Mouse (Mus musculus) midbrain, embryonic 16.5 days (tissue): Measurements from ENCODE around the gene Prss16. TPM values are rescaled to one million over a fixed set of nuclear protein-coding genes. Genes with fewer than 3 reads are reported as not detected.

Experiments used
- ATAC-seq: fragments of 200-750 bp; cut with Nextera tagmentation; 2 replicates; pipeline ENCODE4 v1.8.0; 2017; ENCODE audit warnings: moderate TSS enrichment
- H3K27ac ChIP-seq: fragments of 300-500 bp; sonication (generic); 2 replicates; pipeline ENCODE4 v1.5.1; 2014; ENCODE audit warnings: mild to moderate bottlenecking, low read length, mixed read lengths
- H3K27me3 ChIP-seq: fragments of 300-500 bp; sonication (generic); 2 replicates; pipeline ENCODE4 v1.6.1; 2014; ENCODE audit warnings: low read depth, low read length, mixed read lengths; ENCODE audit not compliant: control insufficient read depth, insufficient read depth
- H3K36me3 ChIP-seq: fragments of 300-500 bp; sonication (generic); 2 replicates; pipeline ENCODE4 v1.6.1; 2014; ENCODE audit warnings: mild to moderate bottlenecking, low read length, moderate library complexity, mixed read lengths; ENCODE audit not compliant: control insufficient read depth, insufficient read depth
- H3K4me1 ChIP-seq: fragments of 300-500 bp; sonication (generic); 2 replicates; pipeline ENCODE4 v1.6.1; 2014; ENCODE audit warnings: mild to moderate bottlenecking, low read length, mixed read lengths; ENCODE audit not compliant: control insufficient read depth, insufficient read depth
- H3K4me2 ChIP-seq: fragments of 300-500 bp; sonication (generic); 2 replicates; pipeline ENCODE4 v1.6.1; 2014; ENCODE audit warnings: mild to moderate bottlenecking, low read length, mixed read lengths
- H3K4me3 ChIP-seq: fragments of 300-500 bp; sonication (generic); 2 replicates; pipeline ENCODE4 v1.5.1; 2014; ENCODE audit warnings: low read depth, mild to moderate bottlenecking, low read length, moderate library complexity, mixed read lengths
- H3K9ac ChIP-seq: fragments of 300-500 bp; sonication (generic); 2 replicates; pipeline ENCODE4 v1.6.1; 2014; ENCODE audit warnings: low read depth, low read length, mixed read lengths
- H3K9me3 ChIP-seq: fragments of 300-500 bp; sonication (generic); replicated peaks from 2 replicates; pipeline ENCODE4 v1.6.1; 2014; ENCODE audit warnings: mild to moderate bottlenecking, low read length, mixed read lengths; ENCODE audit not compliant: control insufficient read depth, poor library complexity, severe bottlenecking
- WGBS: fragments of 180-500 bp; shearing (Covaris S2); extraction: QIAGEN DNeasy Blood & Tissue Kit; methylation state at CpG from one replicate; pipeline ENCODE4 v1.1.7; 2014; 5-methylcytosine and 5-hydroxymethylcytosine counted together
- polyA plus RNA-seq: library from polyadenylated mRNA; unstranded; fragments of >200 nt; fragmentation: Nextera tagmentation; extraction: Ambion mirVana; gene quantifications from 2 replicates; pipeline ENCODE4 v1.2.1, GENCODE M21; 2015

The Prss16 gene
- polyA plus RNA-seq, 1 experiment from 2014 or later: not detected

GRCm38 (mm10) chr13:21993957-21994738, 15.4 kb downstream of the Prss16 start:
- Histone ChIP-seq H3K9ac (no peak overlapping the region), H3K4me3 (no peak overlapping the region), H3K9me3 (0 out of 2 replicates have a peak, but pooled peaks cover 2% of the 10 kb centered on the region), H3K27ac (no peak overlapping the region), H3K4me2 (no peak overlapping the region), H3K27me3 (peaks cover 49% of the 10 kb centered on the region), H3K4me1 (no peaks in the 10 kb centered on the region), H3K36me3 (no peaks in the 10 kb centered on the region)
- 2% methylated on average over 22 of the region's 22 CpGs for WGBS
- no peak for ATAC-seq

GRCm38 (mm10) chr13:21992550-21992949, 17.0 kb downstream of the Prss16 start:
- Histone ChIP-seq H3K9ac (no peak overlapping the region), H3K4me3 (no peak overlapping the region), H3K27ac (no peak overlapping the region), H3K4me2 (no peak overlapping the region), H3K4me1 (no peaks in the 10 kb centered on the region), H3K36me3 (no peaks in the 10 kb centered on the region), H3K27me3 (peaks cover 34% of the 10 kb centered on the region), H3K9me3 (0 out of 2 replicates have a peak, but pooled peaks cover 2% of the 10 kb centered on the region)
- WGBS: 83% methylated on average over 5 of the region's 5 CpGs
- ATAC-seq: no peak

- peaks cover 52% of the 10 kb centered on the region for H3K27me3 ChIP-seq
- H3K4me2 ChIP-seq: no peak overlapping the region
- H3K9ac ChIP-seq: no peak overlapping the region
- peaks cover 7% of the 10 kb centered on the region; the same call in 1 of the 2 replicates for H3K4me1 ChIP-seq
- H3K9me3 ChIP-seq: no peaks in the 10 kb centered on the region
- no peak overlapping the region for H3K4me3 ChIP-seq
- H3K27ac ChIP-seq: no peak overlapping the region
- ATAC-seq: no peak
- H3K36me3 ChIP-seq: no peaks in the 10 kb centered on the region
- WGBS: 85% methylated on average over 2 of the region's 2 CpGs
These were observed 25.1 kb downstream of the Prss16 start for GRCm38 (mm10) chr13:21984486-21984885.

GRCm38 (mm10) chr13:21981803-21982193, 27.7 kb downstream of the Prss16 start:
- WGBS: 3% methylated on average over 17 of the region's 17 CpGs
- peaks cover 57% of the 10 kb centered on the region for H3K27me3 ChIP-seq
- H3K9me3 ChIP-seq: no peaks in the 10 kb centered on the region
- peak overlapping the region; percentile 75 for H3K9ac ChIP-seq
- H3K36me3 ChIP-seq: no peaks in the 10 kb centered on the region
- peak; percentile 16; the same call in 1 of the 2 replicates for ATAC-seq
- H3K4me2 ChIP-seq: peak overlapping the region; percentile 99
- H3K4me3 ChIP-seq: peak overlapping the region; percentile 64
- H3K4me1 ChIP-seq: peaks cover 7% of the 10 kb centered on the region; the same call in 1 of the 2 replicates
- no peak overlapping the region for H3K27ac ChIP-seq

- ATAC-seq: peak; percentile 76
- Histone ChIP-seq H3K9me3 (no peaks in the 10 kb centered on the region), H3K4me2 (peak within 1 kb of the TSS; percentile 99), H3K9ac (peak within 1 kb of the TSS; percentile 75), H3K4me3 (peak within 1 kb of the TSS; percentile 64), H3K27me3 (peaks cover 57% of the 10 kb centered on the region), H3K36me3 (no peaks in the 10 kb centered on the region), H3K27ac (no peak within 1 kb of the TSS), H3K4me1 (peaks cover 7% of the 10 kb centered on the region; the same call in 1 of the 2 replicates)
- WGBS: under 1% methylated on average over 58 of the region's 58 CpGs
These were observed 28.4 kb downstream of the Prss16 start, which contains the start of gene Pom121l2 for GRCm38 (mm10) chr13:21980981-21981802. Gene Pom121l2, plus strand, starts transcription at chr13:21981194.

- peak; percentile 97 for ATAC-seq
- peak overlapping the region; percentile 54 for H3K4me2 ChIP-seq
- H3K9me3 ChIP-seq: no peaks in the 10 kb centered on the region
- H3K4me1 ChIP-seq: no peaks in the 10 kb centered on the region
- peak overlapping the region; percentile 81 for H3K9ac ChIP-seq
- H3K27ac ChIP-seq: peak overlapping the region; percentile 92
- H3K27me3 ChIP-seq: peaks cover 6% of the 10 kb centered on the region
- 4% methylated on average over 20 of the region's 20 CpGs for WGBS
- H3K4me3 ChIP-seq: peak overlapping the region; percentile 65
- no peaks in the 10 kb centered on the region for H3K36me3 ChIP-seq
These were observed 34.6 kb downstream of the Prss16 start for GRCm38 (mm10) chr13:21974726-21975473.

GRCm38 (mm10) chr13:21974221-21974725, 35.3 kb downstream of the Prss16 start:
- peak overlapping the region; percentile 65 for H3K4me3 ChIP-seq
- peak; percentile 92 for ATAC-seq
- peak overlapping the region; percentile 92 for H3K27ac ChIP-seq
- H3K9me3 ChIP-seq: no peaks in the 10 kb centered on the region
- under 1% methylated on average over 23 of the region's 23 CpGs for whole genome bisulfite sequencing
- peaks cover 5% of the 10 kb centered on the region; the same call in 1 of the 2 replicates for H3K27me3 ChIP-seq
- peak overlapping the region; percentile 54 for H3K4me2 ChIP-seq
- H3K9ac ChIP-seq: peak overlapping the region; percentile 81
- no peaks in the 10 kb centered on the region for H3K4me1 ChIP-seq
- H3K36me3 ChIP-seq: no peaks in the 10 kb centered on the region

GRCm38 (mm10) chr13:21971641-21972040, 37.9 kb downstream of the Prss16 start:
- Histone ChIP-seq H3K27ac (no peak overlapping the region), H3K9me3 (no peaks in the 10 kb centered on the region), H3K36me3 (no peaks in the 10 kb centered on the region), H3K4me1 (no peaks in the 10 kb centered on the region), H3K27me3 (no peaks in the 10 kb centered on the region), H3K9ac (no peak overlapping the region), H3K4me2 (no peak overlapping the region), H3K4me3 (no peak overlapping the region)
- no peak for ATAC-seq
- 44% methylated on average over 3 of the region's 3 CpGs for WGBS
